Mouse (Mus musculus) heart, adult 10 weeks (tissue): ENCODE data around the gene Vsig2. TPM values are rescaled to one million over a fixed set of nuclear protein-coding genes. Genes with fewer than 3 reads are reported as not detected.

Source experiments
- polyA plus RNA-seq: library from polyadenylated mRNA; stranded (reverse); fragments of 350-450 nt; fragmentation: Illumina TruSeq; extraction: RNeasy Lipid Tissue Mini Kit (QIAGEN cat#74804); gene quantifications from one replicate; pipeline ENCODE4 v1.2.3, GENCODE M21; 2014; ENCODE audit warnings: low read depth, low replicate concordance

The Vsig2 gene
- polyA plus RNA-seq = 17.8 TPM

DNA sequence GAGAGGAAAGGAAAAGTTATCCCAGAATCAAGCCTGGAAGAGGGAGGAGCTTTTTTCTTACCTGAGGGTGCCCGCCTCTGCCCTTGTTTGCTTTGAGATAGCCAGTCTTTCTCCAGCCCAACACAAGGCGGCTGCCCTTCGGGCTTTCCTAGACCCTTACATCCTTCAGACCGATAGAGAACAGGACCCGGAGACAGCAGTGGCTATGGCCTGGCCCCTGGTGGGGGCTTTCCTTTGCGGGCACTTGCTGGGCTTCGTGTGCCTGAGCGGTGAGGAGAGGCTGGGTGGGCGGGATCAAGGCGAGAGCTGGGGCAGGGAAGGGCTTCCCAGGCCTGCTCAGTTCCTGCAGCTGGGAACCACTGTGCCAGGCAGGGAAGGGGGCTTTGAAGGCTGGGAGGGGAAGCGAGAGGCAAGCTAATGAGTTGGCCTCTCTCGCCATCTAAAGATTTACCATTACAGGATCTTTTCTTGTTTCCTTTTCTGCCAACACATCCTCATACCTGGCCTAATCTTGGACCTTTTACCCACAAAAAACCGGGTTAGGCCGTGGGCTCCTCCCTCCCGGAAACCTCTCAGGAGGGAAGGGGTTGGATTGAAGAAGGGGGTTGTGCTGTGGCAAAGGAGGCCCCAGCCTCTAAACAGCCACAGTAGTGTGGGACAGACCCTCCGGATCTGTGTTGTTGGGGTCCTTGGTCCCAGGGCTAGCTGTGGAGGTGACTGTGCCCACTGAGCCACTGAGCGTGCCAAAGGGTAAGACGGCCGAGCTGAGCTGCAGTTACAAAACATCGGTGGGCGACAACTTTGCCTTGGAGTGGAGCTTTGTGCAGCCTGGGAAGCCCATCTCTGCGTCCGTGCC is at the start of gene Vsig2:
Vsig2 (plus strand) TSS at position 86 of the 856 bp plus-strand sequence.

DNA sequence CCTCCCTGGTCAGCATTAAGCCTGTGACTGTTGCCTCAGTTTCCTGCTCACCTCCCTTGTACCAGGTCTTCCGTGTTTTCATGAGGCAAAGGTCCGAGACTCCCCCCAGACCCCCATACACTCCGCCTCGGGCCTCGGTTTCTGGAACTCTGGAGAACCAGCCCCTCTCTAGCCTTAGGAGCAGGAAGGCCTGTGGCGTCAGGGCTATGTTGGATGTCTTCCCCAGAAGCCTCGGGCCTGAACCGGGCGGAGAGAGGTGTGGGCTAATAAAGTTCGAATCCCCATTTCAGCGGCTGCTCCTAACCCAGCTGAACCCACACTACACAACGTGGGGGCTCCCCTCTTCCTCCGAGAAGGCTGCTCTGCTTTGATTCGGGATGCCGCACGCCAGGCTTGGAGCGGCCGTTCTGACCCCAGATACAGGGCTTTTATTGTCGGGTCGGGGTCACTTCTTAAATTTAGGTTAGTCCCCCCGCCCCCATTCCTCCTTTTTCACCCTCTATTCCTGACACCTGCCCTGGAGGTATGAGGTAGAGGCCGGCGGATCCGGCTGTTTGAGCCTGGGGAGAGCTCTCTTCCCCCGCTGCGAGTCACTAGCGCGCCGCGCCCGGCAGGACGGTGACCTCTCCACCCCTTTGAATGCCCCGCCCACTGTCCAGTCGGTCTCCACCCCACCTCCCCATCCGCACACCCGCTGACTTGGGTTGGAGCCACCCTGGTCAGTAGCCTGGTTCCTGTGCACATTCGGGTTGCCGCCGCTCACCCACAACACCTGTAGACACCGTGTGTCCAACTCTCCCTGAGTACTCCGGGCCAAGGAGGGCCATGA is 11.4 kb upstream of the Vsig2 start, which contains the start of gene Esam:
Esam (plus strand) TSS at position 683 of the 829 bp plus-strand sequence.

DNA sequence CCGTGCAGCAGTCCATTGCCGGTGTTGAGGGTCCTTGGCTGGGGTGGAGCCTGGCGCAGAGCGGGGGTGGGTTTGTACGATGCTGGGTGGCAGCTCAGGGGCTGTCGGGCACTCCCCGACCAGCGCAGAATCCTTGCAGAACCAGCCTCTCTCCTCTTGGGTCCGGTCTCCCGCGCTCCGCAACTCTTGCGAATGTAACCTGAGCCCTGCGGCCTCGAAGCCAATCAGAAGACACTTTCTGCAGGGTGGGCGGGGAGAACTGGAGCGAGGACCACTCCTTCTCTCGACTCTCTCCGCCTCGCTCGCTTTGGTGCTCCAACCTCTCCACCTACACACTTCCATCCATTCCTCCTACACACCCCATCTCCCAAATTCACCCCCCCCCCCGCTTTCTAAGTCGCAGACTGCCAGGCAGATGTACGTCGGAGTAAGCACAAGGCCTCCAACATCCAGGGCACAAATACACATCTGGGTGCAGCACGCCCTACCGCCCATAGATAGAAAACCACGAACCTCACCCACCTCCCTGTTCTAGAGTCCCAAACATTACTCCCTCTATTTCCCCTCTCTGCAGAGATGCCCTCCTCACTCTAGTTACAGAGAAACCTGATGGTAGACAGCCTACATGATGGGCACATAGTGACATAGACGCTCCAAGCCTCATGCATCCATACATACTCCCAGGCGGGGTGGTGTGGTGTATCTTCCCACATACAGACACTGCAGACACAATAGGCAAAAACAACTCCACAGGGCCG is 13.7 kb downstream of the Vsig2 start, which contains the start of gene Nrgn:
Nrgn (minus strand) TSS at position 369 of the 758 bp plus-strand sequence.

DNA sequence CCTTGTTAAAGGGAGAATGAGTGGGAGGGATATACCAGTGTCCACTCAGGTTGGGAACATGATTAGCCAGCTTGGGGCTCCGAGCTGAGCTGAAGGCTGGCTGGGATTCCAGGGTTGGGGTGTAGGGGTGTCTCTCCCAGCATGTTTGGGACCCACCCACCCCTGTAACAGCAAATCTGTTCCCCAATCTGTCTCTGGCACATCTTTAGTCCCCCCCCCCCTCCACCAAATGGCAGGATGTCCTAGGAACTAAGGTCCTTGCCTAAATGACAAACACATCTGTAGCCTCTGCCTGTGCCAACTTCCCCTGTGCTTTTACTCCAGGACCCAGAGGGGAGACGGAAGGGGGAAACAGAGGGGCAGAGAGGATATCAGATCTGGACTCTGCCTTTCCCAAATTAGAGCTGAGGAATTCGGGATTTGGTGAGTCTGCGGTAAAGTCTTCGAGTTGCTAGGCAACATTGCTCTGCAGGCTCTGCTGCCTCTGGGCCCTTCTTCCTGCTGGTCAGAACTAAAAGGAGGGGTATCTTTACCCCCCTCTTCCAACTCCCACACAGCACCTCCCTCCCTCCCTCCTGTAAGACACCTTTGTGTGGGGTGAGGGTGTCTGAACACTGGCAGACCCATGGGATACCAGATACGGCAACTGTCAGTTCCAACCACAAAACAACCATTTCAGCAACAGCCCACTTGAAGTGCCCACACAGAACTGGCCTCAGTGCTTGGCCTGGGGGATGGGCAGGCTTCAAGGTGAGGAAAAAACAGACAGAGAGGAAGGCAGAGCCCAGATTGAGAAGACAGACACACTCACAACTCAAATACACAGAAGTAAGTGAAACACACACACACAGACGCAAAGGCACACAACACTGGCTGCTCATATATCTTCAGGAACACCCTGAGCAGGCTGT is 16.0 kb downstream of the Vsig2 start, which contains the start of gene Siae:
Siae (plus strand) TSS at position 861 of the 911 bp plus-strand sequence.

Other genes with a start within 250 kb of the Vsig2 start
- gene Ccdc15, start 190.8 kb upstream of the Vsig2 start, polyA plus RNA-seq = 1.6 TPM
- gene Hepacam, start 171.9 kb upstream of the Vsig2 start, polyA plus RNA-seq = not detected
- 22.6 TPM for gene Robo4, start 137.4 kb upstream of the Vsig2 start, polyA plus RNA-seq
- not detected for gene Robo3, start 106.0 kb upstream of the Vsig2 start, polyA plus RNA-seq
- gene Msantd2, start 49.9 kb upstream of the Vsig2 start, polyA plus RNA-seq = 26.6 TPM
- gene Esam, start 11.2 kb upstream of the Vsig2 start, polyA plus RNA-seq = 73.7 TPM
- 2.3 TPM for gene Nrgn, start 13.6 kb downstream of the Vsig2 start, polyA plus RNA-seq
- gene Siae, start 16.4 kb downstream of the Vsig2 start, polyA plus RNA-seq = 12.0 TPM
- gene Spa17, start 74.5 kb downstream of the Vsig2 start, polyA plus RNA-seq = 9.9 TPM
- gene Tbrg1, start 118.1 kb downstream of the Vsig2 start, polyA plus RNA-seq = 36.7 TPM
- gene Panx3, start 130.0 kb downstream of the Vsig2 start, polyA plus RNA-seq = not detected
- gene Olfr160, start 177.0 kb downstream of the Vsig2 start, polyA plus RNA-seq = not detected
- gene Olfr874, start 205.9 kb downstream of the Vsig2 start, polyA plus RNA-seq = not detected
- gene Olfr875, start 232.6 kb downstream of the Vsig2 start, polyA plus RNA-seq = not detected